26 mouse cellular contexts compared by ENCODE assay signal in genomic region chr13:18839231-18839630, GRCm38 (mm10).
"Had no signal": no experiment of that assay in that cellular context is flagged by ENCODE, and none has a peak within 500 bp of the region (broad histone marks: within the 10 kb centered on the region; RNA-seq: fewer than 3 reads in every experiment).

No protein-coding gene starts in this region.

- H3K9ac ChIP-seq: embryonic facial prominence, embryonic 12.5 days; embryonic facial prominence, embryonic 13.5 days; embryonic facial prominence, embryonic 15.5 days; forebrain, embryonic 12.5 days; forebrain, embryonic 13.5 days; forebrain, postnatal 0 days had no signal

- H3K4me1 ChIP-seq: embryonic facial prominence, embryonic 10.5 days; embryonic facial prominence, embryonic 12.5 days; embryonic facial prominence, embryonic 13.5 days; embryonic facial prominence, embryonic 15.5 days; forebrain, embryonic 10.5 days; forebrain, embryonic 12.5 days; forebrain, embryonic 13.5 days; heart, embryonic 10.5 days had no signal

- H3K4me2 ChIP-seq: embryonic facial prominence, embryonic 12.5 days; embryonic facial prominence, embryonic 13.5 days; embryonic facial prominence, embryonic 15.5 days; forebrain, embryonic 12.5 days; forebrain, embryonic 13.5 days had no signal

- H3K27ac ChIP-seq: embryonic facial prominence, embryonic 10.5 days; embryonic facial prominence, embryonic 12.5 days; embryonic facial prominence, embryonic 13.5 days; embryonic facial prominence, embryonic 15.5 days; forebrain, embryonic 10.5 days; forebrain, embryonic 12.5 days; forebrain, embryonic 13.5 days; gastrocnemius, adult 2 months; heart, adult 2 months; heart, embryonic 10.5 days had no signal

- DNase-seq: cerebellum, adult 9-11 months; cerebellum, postnatal 10 days; cerebellum, postnatal 14 days; cerebellum, postnatal 25 days; cerebellum, postnatal 36 days; embryo, embryonic 11 days; forebrain, postnatal 0 days; gastrocnemius, adult 2 months; gastrocnemius, postnatal 10 days; gastrocnemius, postnatal 14 days; gastrocnemius, postnatal 25 days; gastrocnemius, postnatal 36 days; heart, adult 11 months; heart, adult 18-20 months; heart, adult 2 months had no signal

- H3K36me3 ChIP-seq: embryonic facial prominence, embryonic 10.5 days; embryonic facial prominence, embryonic 12.5 days; embryonic facial prominence, embryonic 13.5 days; embryonic facial prominence, embryonic 15.5 days; forebrain, embryonic 10.5 days; forebrain, embryonic 12.5 days had no signal

- H3K4me3 ChIP-seq: embryonic facial prominence, embryonic 10.5 days; embryonic facial prominence, embryonic 12.5 days; embryonic facial prominence, embryonic 13.5 days; embryonic facial prominence, embryonic 15.5 days; erythroblast, embryonic 14.5 days; forebrain, embryonic 10.5 days; forebrain, embryonic 12.5 days; forebrain, embryonic 13.5 days; gastrocnemius, adult 2 months; heart, adult 2 months; heart, embryonic 10.5 days had no signal

- ATAC-seq: forebrain, embryonic 13.5 days; forebrain, embryonic 14.5 days; forebrain, embryonic 16.5 days; forebrain, postnatal 0 days had no signal

- H3K9me3 ChIP-seq: embryonic facial prominence, embryonic 10.5 days; embryonic facial prominence, embryonic 12.5 days; embryonic facial prominence, embryonic 13.5 days; embryonic facial prominence, embryonic 15.5 days; forebrain, embryonic 10.5 days; forebrain, embryonic 12.5 days; forebrain, embryonic 13.5 days; heart, embryonic 10.5 days had no signal

- H3K27me3 ChIP-seq: embryonic facial prominence, embryonic 12.5 days; embryonic facial prominence, embryonic 13.5 days; embryonic facial prominence, embryonic 15.5 days; forebrain, embryonic 12.5 days; forebrain, embryonic 13.5 days had no signal
